Mouse (Mus musculus) forebrain, embryonic 14.5 days (tissue): ENCODE results near the gene Pcsk6. TPM values are rescaled to one million over a fixed set of nuclear protein-coding genes. Genes with fewer than 3 reads are reported as not detected.
"Not testable (repeated sequence)": the region's sequence is repeated elsewhere in the genome, so short reads cannot be mapped to it uniquely, and the experiment has no call there.

Experiments
- ATAC-seq: fragments of 200-750 bp; cut with Nextera tagmentation; 2 replicates; pipeline ENCODE4 v1.8.0; 2017; ENCODE audit warnings: mild to moderate bottlenecking, moderate library complexity
- DNase-seq: peaks from one replicate; pipeline ENCODE4 v3.0.0-alpha.2; 2015; ENCODE audit warnings: low spot score
- H3K27ac ChIP-seq: fragments of 300-500 bp; sonication (generic); 2 replicates; pipeline ENCODE4 v1.5.1; 2014; ENCODE audit warnings: low read depth, mild to moderate bottlenecking, control low read depth, low read length, moderate library complexity
- H3K27me3 ChIP-seq: fragments of 300-500 bp; sonication (generic); replicated peaks from 2 replicates; pipeline ENCODE4 v1.6.1; 2014; ENCODE audit warnings: low read length, control low read depth, mixed read lengths; ENCODE audit not compliant: control insufficient read depth, insufficient read depth
- H3K36me3 ChIP-seq: fragments of 300-500 bp; sonication (generic); 2 replicates; pipeline ENCODE4 v1.6.1; 2014; ENCODE audit warnings: low read length, control low read depth; ENCODE audit not compliant: control insufficient read depth, insufficient read depth
- H3K4me1 ChIP-seq: fragments of 300-500 bp; sonication (generic); 2 replicates; pipeline ENCODE4 v1.6.1; 2014; ENCODE audit warnings: antibody characterized with exemption, low read length, control low read depth; ENCODE audit not compliant: control insufficient read depth, insufficient read depth
- H3K4me2 ChIP-seq: fragments of 300-500 bp; sonication (generic); 2 replicates; pipeline ENCODE4 v1.6.1; 2014; ENCODE audit warnings: mild to moderate bottlenecking, control low read depth, low read length
- H3K4me3 ChIP-seq: fragments of 300-500 bp; sonication (generic); 2 replicates; pipeline ENCODE4 v1.5.1; 2014; ENCODE audit warnings: low read depth, low read length, control low read depth
- H3K9ac ChIP-seq: fragments of 300-500 bp; sonication (generic); 2 replicates; pipeline ENCODE4 v1.6.1; 2014; ENCODE audit warnings: mild to moderate bottlenecking, low read length, control low read depth, moderate library complexity
- H3K9me3 ChIP-seq: fragments of 300-500 bp; sonication (generic); replicated peaks from 2 replicates; pipeline ENCODE4 v1.6.1; 2016; ENCODE audit warnings: low read length, control low read depth, mixed read lengths; ENCODE audit not compliant: control insufficient read depth
- WGBS: fragments of 180-500 bp; shearing (Covaris S2); extraction: QIAGEN DNeasy Blood & Tissue Kit; methylation state at CpG from one replicate; pipeline ENCODE4 v1.1.7; 2014; 5-methylcytosine and 5-hydroxymethylcytosine counted together
- polyA plus RNA-seq: library from polyadenylated mRNA; unstranded; fragments of >200 nt; fragmentation: Nextera tagmentation; extraction: Ambion mirVana; gene quantifications from 2 replicates; pipeline ENCODE4 v1.2.1, GENCODE M21; 2014

Pcsk6 gene
- 0.96 and 1.4 TPM in 2 replicates for polyA plus RNA-seq

- Histone ChIP-seq H3K36me3 (no peaks in the 10 kb centered on the region), H3K9me3 (no peaks in the 10 kb centered on the region), H3K9ac (peak within 1 kb of the TSS; percentile 66), H3K27ac (no peak within 1 kb of the TSS), H3K4me2 (peak within 1 kb of the TSS; percentile 96), H3K4me3 (peak within 1 kb of the TSS; percentile 55), H3K27me3 (peaks cover 14% of the 10 kb centered on the region), H3K4me1 (peaks cover 7% of the 10 kb centered on the region; the same call in 1 of the 2 replicates)
- DNase-seq (peak; percentile 50), ATAC-seq (peak; percentile 66)
- under 1% methylated on average over 84 of the region's 111 CpGs for WGBS
Observed at GRCm38 (mm10) chr7:65861591-65862472, at the start of gene Pcsk6. TSS of gene Pcsk6 (plus strand) at chr7:65861734.

- no peaks in the 10 kb centered on the region for H3K9me3 ChIP-seq
- no peak overlapping the region for H3K27ac ChIP-seq
- no peak for ATAC-seq
- DNase-seq, result no peak
- H3K36me3 ChIP-seq, result no peaks in the 10 kb centered on the region
- no peak overlapping the region for H3K4me2 ChIP-seq
- no peaks in the 10 kb centered on the region for H3K4me1 ChIP-seq
- H3K9ac ChIP-seq, result no peak overlapping the region
- 83% methylated on average over 8 of the region's 8 CpGs for WGBS
- no peak overlapping the region for H3K4me3 ChIP-seq
- H3K27me3 ChIP-seq, result no peaks in the 10 kb centered on the region
Observed at GRCm38 (mm10) chr7:65813611-65814212, 47.8 kb upstream of the Pcsk6 start.

- 97% methylated on average over 8 of the region's 8 CpGs for WGBS
- ATAC-seq, result no peak
Observed at GRCm38 (mm10) chr7:65817564-65817963, 44.0 kb upstream of the Pcsk6 start.

GRCm38 (mm10) chr7:65820391-65820790 lies 41.1 kb upstream of the Pcsk6 start:
- no peak for DNase-seq
- no peak overlapping the region for H3K9ac ChIP-seq
- H3K4me2 ChIP-seq, result no peak overlapping the region
- no peak overlapping the region for H3K4me3 ChIP-seq
- no peaks in the 10 kb centered on the region for H3K27me3 ChIP-seq
- H3K4me1 ChIP-seq, result no peaks in the 10 kb centered on the region
- 36% methylated on average over 8 of the region's 8 CpGs for WGBS
- H3K36me3 ChIP-seq, result no peaks in the 10 kb centered on the region
- H3K27ac ChIP-seq, result no peak overlapping the region
- H3K9me3 ChIP-seq, result no peaks in the 10 kb centered on the region
- ATAC-seq, result no peak

More at GRCm38 (mm10) chr7:65817564-65817963, 44.0 kb upstream of the Pcsk6 start:
- no peak for DNase-seq
- Histone ChIP-seq H3K36me3 (no peaks in the 10 kb centered on the region), H3K27me3 (no peaks in the 10 kb centered on the region), H3K4me3 (no peak overlapping the region), H3K9me3 (no peaks in the 10 kb centered on the region), H3K4me1 (no peaks in the 10 kb centered on the region), H3K27ac (no peak overlapping the region), H3K9ac (no peak overlapping the region), H3K4me2 (no peak overlapping the region)

GRCm38 (mm10) chr7:65821901-65822300 lies 39.6 kb upstream of the Pcsk6 start:
- H3K36me3 ChIP-seq, H3K27me3 ChIP-seq, H3K4me2 ChIP-seq, H3K9ac ChIP-seq, DNase-seq, H3K9me3 ChIP-seq, H3K27ac ChIP-seq, H3K4me1 ChIP-seq, H3K4me3 ChIP-seq, ATAC-seq: not testable (repeated sequence)
- 73% methylated on average over 4 of the region's 4 CpGs for WGBS

DNA sequence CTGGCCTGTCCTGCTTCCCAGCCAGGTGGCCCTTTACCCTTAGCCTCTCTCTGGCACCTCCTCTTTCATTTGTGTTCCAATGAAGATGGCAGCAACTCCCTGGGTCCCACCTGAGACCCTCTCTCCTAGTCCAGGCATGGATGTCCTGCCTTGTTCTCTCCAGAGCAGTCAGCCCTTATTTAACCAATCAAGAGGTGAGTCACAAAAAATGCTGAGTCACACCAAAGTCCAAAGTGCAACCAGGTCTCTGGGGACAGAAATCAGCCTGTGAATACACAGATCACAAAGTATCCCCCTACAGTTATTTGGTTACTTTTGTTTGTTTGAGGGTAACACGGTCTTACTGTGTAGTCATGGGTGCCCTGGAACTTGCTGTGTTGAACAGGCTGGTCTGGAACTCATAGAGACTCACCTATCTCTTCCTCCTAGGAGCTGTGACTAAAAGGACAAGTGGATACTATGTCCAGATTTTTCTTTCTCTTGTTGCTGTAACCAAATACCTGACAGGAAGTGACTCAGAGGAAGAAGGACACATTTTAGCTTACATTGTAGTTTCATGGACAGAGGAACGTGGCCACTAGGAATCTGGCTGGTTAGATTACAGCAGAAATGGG lies 38.9 kb upstream of the Pcsk6 start:
- Histone ChIP-seq H3K4me1 (no peaks in the 10 kb centered on the region), H3K9me3 (no peaks in the 10 kb centered on the region), H3K4me2 (no peak overlapping the region), H3K27me3 (no peaks in the 10 kb centered on the region), H3K27ac (no peak overlapping the region), H3K9ac (no peak overlapping the region), H3K4me3 (no peak overlapping the region), H3K36me3 (no peaks in the 10 kb centered on the region)
- 77% methylated on average over 2 of the region's 2 CpGs for WGBS
- DNase-seq, result no peak
- ATAC-seq, result no peak

DNA sequence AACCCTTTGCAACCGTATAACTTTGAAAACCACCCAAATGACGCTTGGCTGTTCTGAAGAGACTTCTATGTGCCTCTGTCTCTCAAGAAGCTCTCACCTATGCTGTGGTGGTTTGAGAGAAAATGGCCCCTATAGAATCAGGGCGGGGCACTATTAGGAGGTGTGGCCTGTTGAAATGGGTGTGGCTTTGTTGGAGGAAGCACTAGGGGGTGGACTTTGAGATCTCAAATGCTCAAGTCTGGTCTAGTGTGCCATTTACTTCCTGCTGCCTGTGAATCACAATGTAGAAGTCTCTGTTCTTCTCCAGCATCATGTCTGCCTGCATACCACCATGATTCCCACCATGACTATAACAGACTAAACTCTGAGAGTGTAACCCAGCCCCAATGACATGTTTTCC lies 21.8 kb upstream of the Pcsk6 start:
- H3K36me3 ChIP-seq, result no peaks in the 10 kb centered on the region
- 92% methylated on average over 3 of the region's 3 CpGs for WGBS
- no peak for ATAC-seq
- H3K4me1 ChIP-seq, result no peaks in the 10 kb centered on the region
- H3K4me2 ChIP-seq, result no peak overlapping the region
- H3K9me3 ChIP-seq, result peaks cover 6% of the 10 kb centered on the region; the same call in 1 of the 2 replicates
- no peaks in the 10 kb centered on the region for H3K27me3 ChIP-seq
- H3K27ac ChIP-seq, result no peak overlapping the region
- no peak overlapping the region for H3K9ac ChIP-seq
- H3K4me3 ChIP-seq, result no peak overlapping the region
- DNase-seq, result no peak

DNA sequence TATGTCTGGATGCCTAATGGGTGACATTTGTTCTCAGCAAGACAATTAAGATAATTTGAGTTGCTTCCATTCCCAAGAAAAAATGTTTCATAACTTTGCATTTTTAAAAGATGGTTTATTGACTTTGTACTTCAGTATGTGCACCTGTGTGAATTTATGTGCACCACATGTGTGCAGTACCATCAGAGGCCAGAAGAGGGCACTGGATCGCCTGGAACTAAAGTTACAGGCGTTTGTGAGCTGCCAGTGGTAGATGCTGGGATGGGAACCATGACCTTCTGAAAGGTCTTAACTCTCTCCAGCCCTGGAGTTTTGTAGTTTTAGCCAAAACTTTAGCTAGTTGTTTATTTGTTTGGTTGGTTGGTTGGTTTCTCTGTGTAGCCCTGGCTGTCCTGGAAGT lies 18.3 kb upstream of the Pcsk6 start:
- no peak for ATAC-seq
- Histone ChIP-seq H3K9me3 (peaks cover 6% of the 10 kb centered on the region; the same call in 1 of the 2 replicates), H3K36me3 (no peaks in the 10 kb centered on the region), H3K4me1 (no peaks in the 10 kb centered on the region), H3K27ac (no peak overlapping the region), H3K9ac (no peak overlapping the region), H3K27me3 (no peaks in the 10 kb centered on the region), H3K4me3 (no peak overlapping the region), H3K4me2 (no peak overlapping the region)
- 46% methylated on average over 2 of the region's 2 CpGs for WGBS
- DNase-seq, result no peak
